21 mouse cellular contexts compared by ENCODE assay signal in the genomic region with DNA sequence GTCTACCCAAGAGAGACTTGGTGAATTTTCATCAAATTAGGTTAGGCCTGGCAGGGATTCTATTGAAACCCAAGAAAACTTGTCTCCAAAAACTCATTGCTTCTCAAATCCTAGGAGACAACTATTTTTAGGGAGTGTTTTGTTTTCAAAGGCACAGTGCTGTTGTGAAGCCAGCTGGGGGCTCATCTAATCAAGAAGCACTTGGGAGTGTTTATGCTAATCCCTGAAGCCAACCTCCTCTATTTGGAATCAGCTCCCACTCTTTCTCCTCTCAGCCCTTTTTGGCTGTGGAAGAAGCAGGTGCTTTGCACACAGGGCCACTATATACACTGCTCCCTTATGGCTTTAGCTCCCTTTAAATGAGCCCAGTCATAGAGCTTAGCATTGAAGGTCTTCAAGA.
A peak's percentile ranks its signal among the peaks of the same experiment; 100 is the strongest.
DNase-seq lines count a peak whose midpoint lies in the region; TF ChIP-seq lines count a peak whose summit lies in the region.
"Had no signal": no experiment of that assay in that cellular context is flagged by ENCODE, and none has a peak within 500 bp of the region (broad histone marks: within the 10 kb centered on the region; RNA-seq: fewer than 3 reads in every experiment).

No protein-coding gene starts in this region.

- H3K27me3 ChIP-seq in heart, embryonic 10.5 days (ENCODE audit: insufficient read depth, poor library complexity, severe bottlenecking), result no peaks in the 10 kb centered on the region
- no peaks in the 10 kb centered on the region for H3K27me3 ChIP-seq in limb, embryonic 10.5 days (ENCODE audit: low read depth, poor library complexity, severe bottlenecking)
- H3K27me3 ChIP-seq: embryonic facial prominence, embryonic 13.5 days; limb, embryonic 13.5 days; liver, embryonic 12.5 days had no signal

- H3K27ac ChIP-seq in heart, embryonic 10.5 days, result no peak overlapping the region
- peak overlapping the region; percentile 43; the same call in 1 of the 2 replicates for H3K27ac ChIP-seq in layer of hippocampus, adult 2 months
- no peak overlapping the region for H3K27ac ChIP-seq in limb, embryonic 10.5 days
- H3K27ac ChIP-seq: embryonic facial prominence, embryonic 13.5 days; forebrain, embryonic 10.5 days; hindbrain, embryonic 14.5 days; limb, embryonic 13.5 days; liver, embryonic 12.5 days had no signal

- peak; percentile 27 for DNase-seq in heart, embryonic 10.5 days (ENCODE audit: low spot score)
- no peak for DNase-seq in heart, postnatal 25 days (ENCODE audit: low spot score)
- no peak for DNase-seq in layer of hippocampus, adult 2 months (ENCODE audit: low spot score in 2 of 2)
- DNase-seq in layer of hippocampus, postnatal 36 days, result no peak
- peak; percentile 8 for DNase-seq in limb, embryonic 10.5 days (ENCODE audit: low spot score)
- peak; percentile 60 for DNase-seq in telencephalon, adult 2 months (ENCODE audit: low read depth, low spot score)
- DNase-seq: adrenal gland, postnatal 25 days; B cell, adult 2 months; cerebellum, adult 18-20 months; cerebellum, postnatal 10 days; heart, postnatal 4 days; kidney, adult 2 months; kidney, postnatal 25 days; liver, postnatal 0 days; lung, postnatal 36 days; right cerebral cortex, postnatal 4 days had no signal

- peaks cover 19% of the 10 kb centered on the region for H3K4me1 ChIP-seq in heart, embryonic 10.5 days
- no peaks in the 10 kb centered on the region for H3K4me1 ChIP-seq in limb, embryonic 10.5 days
- H3K4me1 ChIP-seq: embryonic facial prominence, embryonic 13.5 days; forebrain, embryonic 10.5 days; limb, embryonic 13.5 days; liver, embryonic 12.5 days had no signal

- H3K36me3 ChIP-seq in heart, embryonic 10.5 days, result no peaks in the 10 kb centered on the region
- H3K36me3 ChIP-seq in limb, embryonic 10.5 days, result no peaks in the 10 kb centered on the region
- H3K36me3 ChIP-seq: embryonic facial prominence, embryonic 13.5 days; forebrain, embryonic 10.5 days; limb, embryonic 13.5 days; liver, embryonic 12.5 days had no signal

- H3K4me3 ChIP-seq in heart, embryonic 10.5 days, result no peak overlapping the region
- no peak overlapping the region for H3K4me3 ChIP-seq in layer of hippocampus, adult 2 months
- H3K4me3 ChIP-seq in limb, embryonic 10.5 days, result no peak overlapping the region
- H3K4me3 ChIP-seq: embryonic facial prominence, embryonic 13.5 days; forebrain, embryonic 10.5 days; limb, embryonic 13.5 days; liver, embryonic 12.5 days had no signal

- H3K9me3 ChIP-seq in heart, embryonic 10.5 days, result no peaks in the 10 kb centered on the region
- no peaks in the 10 kb centered on the region for H3K9me3 ChIP-seq in limb, embryonic 10.5 days (replicated peaks)
- H3K9me3 ChIP-seq: embryonic facial prominence, embryonic 13.5 days; forebrain, embryonic 10.5 days; limb, embryonic 13.5 days; liver, embryonic 12.5 days had no signal

- no peak for TF ChIP-seq CTCF in layer of hippocampus, adult 2 months (conservative IDR thresholded peaks at IDR 0.05)

- intact Hi-C loops in heart, postnatal 25 days (cut with DNase I), result no loop called here

Comparison
In these comparisons a context has a peak if more than half of its experiments do, and no peak if none do; other contexts are left out.
1. DNase-seq: peak in heart, embryonic 10.5 days (single experiment), limb, embryonic 10.5 days (single experiment) and telencephalon, adult 2 months (single experiment); none in heart, postnatal 25 days (single experiment), layer of hippocampus, adult 2 months (0 of 2) and layer of hippocampus, postnatal 36 days (0 of 2).